Mouse (Mus musculus) intestine, postnatal 0 days (tissue): ENCODE measurements around the gene Klhl30. TPM values are rescaled to one million over a fixed set of nuclear protein-coding genes. Genes with fewer than 3 reads are reported as not detected.

Source experiments
- ATAC-seq: fragments of 200-750 bp; cut with Nextera tagmentation; 2 replicates; pipeline ENCODE4 v1.8.0; 2017; ENCODE audit warnings: mild to moderate bottlenecking, moderate TSS enrichment, moderate library complexity
- H3K27ac ChIP-seq: fragments of 300-500 bp; sonication (generic); 2 replicates; pipeline ENCODE4 v1.5.1; 2014; ENCODE audit warnings: mild to moderate bottlenecking, low read depth, low read length, moderate library complexity
- H3K27me3 ChIP-seq: fragments of 300-500 bp; sonication (generic); replicated peaks from 2 replicates; pipeline ENCODE4 v1.6.1; 2014; ENCODE audit warnings: low read length, mixed read lengths; ENCODE audit not compliant: control insufficient read depth, insufficient read depth
- H3K36me3 ChIP-seq: fragments of 300-500 bp; sonication (generic); 2 replicates; pipeline ENCODE4 v1.6.1; 2014; ENCODE audit warnings: mild to moderate bottlenecking, moderate library complexity; ENCODE audit not compliant: control insufficient read depth, insufficient read depth
- H3K4me1 ChIP-seq: fragments of 300-500 bp; sonication (generic); replicated peaks from 2 replicates; pipeline ENCODE4 v1.6.1; 2014; ENCODE audit warnings: antibody characterized with exemption, low read length, mixed read lengths; ENCODE audit not compliant: control insufficient read depth, insufficient read depth
- H3K4me2 ChIP-seq: fragments of 300-500 bp; sonication (generic); replicated peaks from 2 replicates; pipeline ENCODE4 v1.6.1; 2014; ENCODE audit warnings: low read depth, mild to moderate bottlenecking, moderate library complexity
- H3K4me3 ChIP-seq: fragments of 300-500 bp; sonication (generic); 2 replicates; pipeline ENCODE4 v1.5.1; 2014; ENCODE audit warnings: low read depth, low read length
- H3K9ac ChIP-seq: fragments of 300-500 bp; sonication (generic); 2 replicates; pipeline ENCODE4 v1.6.1; 2014; ENCODE audit warnings: mild to moderate bottlenecking, low read depth, low read length
- H3K9me3 ChIP-seq: fragments of 300-500 bp; sonication (generic); 2 replicates; pipeline ENCODE4 v1.6.1; 2016; ENCODE audit warnings: mixed run types; ENCODE audit not compliant: control insufficient read depth
- CTCF ChIP-seq: sonication (generic); IDR thresholded peaks from 2 replicates; pipeline ENCODE4 v1.5.1; 2016; ENCODE audit warnings: low read depth, mild to moderate bottlenecking, control low read depth, antibody characterized with exemption, moderate library complexity
- WGBS: fragments of 180-500 bp; shearing (Covaris S2); extraction: QIAGEN DNeasy Blood & Tissue Kit; methylation state at CpG from one replicate; pipeline ENCODE4 v1.1.7; 2014; 5-methylcytosine and 5-hydroxymethylcytosine counted together
- polyA plus RNA-seq: library from polyadenylated mRNA; unstranded; fragments of >200 nt; fragmentation: Nextera tagmentation; extraction: Ambion mirVana; gene quantifications from 2 replicates; pipeline ENCODE4 v1.2.1, GENCODE M21; 2015

The Klhl30 gene
- polyA plus RNA-seq, 1 experiment from 2014 or later, result 1.3 TPM

- TF ChIP-seq CTCF, result no peak
- Histone ChIP-seq H3K4me1 (no peaks in the 10 kb centered on the region), H3K4me3 (no peak overlapping the region), H3K36me3 (peaks cover 39% of the 10 kb centered on the region), H3K9me3 (no peaks in the 10 kb centered on the region), H3K4me2 (no peak overlapping the region), H3K27ac (peak overlapping the region; percentile 35), H3K27me3 (no peaks in the 10 kb centered on the region), H3K9ac (no peak overlapping the region)
- ATAC-seq, result peak; percentile 73; the same call in 1 of the 2 replicates
- 47% methylated on average over 5 of the region's 5 CpGs for WGBS
These were observed 39.6 kb downstream of the Klhl30 start for GRCm38 (mm10) chr1:91390369-91390768.

- H3K27me3 ChIP-seq, result no peaks in the 10 kb centered on the region
- peak overlapping the region; percentile 86 for H3K27ac ChIP-seq
- H3K4me2 ChIP-seq, result peak overlapping the region; percentile 84
- TF ChIP-seq CTCF, result no peak
- H3K4me1 ChIP-seq, result peaks cover 9% of the 10 kb centered on the region; the same call in 1 of the 2 replicates
- WGBS, result under 1% methylated on average over 12 of the region's 12 CpGs
- no peaks in the 10 kb centered on the region for H3K9me3 ChIP-seq
- peaks cover 6% of the 10 kb centered on the region; the same call in 1 of the 2 replicates for H3K36me3 ChIP-seq
- peak overlapping the region; percentile 88 for H3K9ac ChIP-seq
- ATAC-seq, result no peak
- H3K4me3 ChIP-seq, result peak overlapping the region; percentile 85
These were observed 47.1 kb downstream of the Klhl30 start for GRCm38 (mm10) chr1:91397927-91398259.

- peak; percentile 93 for ATAC-seq
- H3K36me3 ChIP-seq, result peaks cover 6% of the 10 kb centered on the region; the same call in 1 of the 2 replicates
- no peaks in the 10 kb centered on the region for H3K27me3 ChIP-seq
- peak within 1 kb of the TSS; percentile 85 for H3K4me3 ChIP-seq
- H3K4me2 ChIP-seq, result peak within 1 kb of the TSS; percentile 84
- TF ChIP-seq CTCF, result peak; percentile 1; the same call in 1 of the 2 replicates
- no peaks in the 10 kb centered on the region for H3K9me3 ChIP-seq
- peaks cover 9% of the 10 kb centered on the region; the same call in 1 of the 2 replicates for H3K4me1 ChIP-seq
- peak within 1 kb of the TSS; percentile 88 for H3K9ac ChIP-seq
- H3K27ac ChIP-seq, result peak within 1 kb of the TSS; percentile 86
- WGBS, result under 1% methylated on average over 89 of the region's 91 CpGs
These were observed 47.6 kb downstream of the Klhl30 start, which contains the start of gene Ilkap for GRCm38 (mm10) chr1:91398260-91399062. Gene Ilkap (minus strand): TSS chr1:91398815.

- Histone ChIP-seq H3K9ac (no peak overlapping the region), H3K9me3 (no peaks in the 10 kb centered on the region), H3K4me2 (no peak overlapping the region), H3K36me3 (no peaks in the 10 kb centered on the region), H3K4me3 (no peak overlapping the region), H3K27ac (no peak overlapping the region), H3K4me1 (no peaks in the 10 kb centered on the region), H3K27me3 (no peaks in the 10 kb centered on the region)
- WGBS, result 5% methylated on average over 1 of the region's 1 CpGs
- TF ChIP-seq CTCF, result no peak
- ATAC-seq, result no peak
These were observed 54.2 kb downstream of the Klhl30 start for GRCm38 (mm10) chr1:91404976-91405375.

GRCm38 (mm10) chr1:91405406-91406169, 54.8 kb downstream of the Klhl30 start:
- H3K27ac ChIP-seq, result no peak overlapping the region

GRCm38 (mm10) chr1:91407819-91408218, 57.0 kb downstream of the Klhl30 start:
- WGBS, result 88% methylated on average over 4 of the region's 4 CpGs
- no peaks in the 10 kb centered on the region for H3K9me3 ChIP-seq
- no peak for TF ChIP-seq CTCF

More at GRCm38 (mm10) chr1:91405406-91406169, 54.8 kb downstream of the Klhl30 start:
- TF ChIP-seq CTCF, result no peak
- Histone ChIP-seq H3K9me3 (no peaks in the 10 kb centered on the region), H3K4me3 (no peak overlapping the region), H3K4me2 (no peak overlapping the region), H3K27me3 (no peaks in the 10 kb centered on the region), H3K4me1 (no peaks in the 10 kb centered on the region), H3K36me3 (peaks cover 4% of the 10 kb centered on the region; the same call in 1 of the 2 replicates), H3K9ac (no peak overlapping the region)
- WGBS, result 57% methylated on average over 23 of the region's 23 CpGs
- no peak; the same call in 1 of the 2 replicates for ATAC-seq

More at GRCm38 (mm10) chr1:91407819-91408218, 57.0 kb downstream of the Klhl30 start:
- Histone ChIP-seq H3K4me2 (no peak overlapping the region), H3K27ac (no peak overlapping the region), H3K27me3 (no peaks in the 10 kb centered on the region), H3K9ac (no peak overlapping the region), H3K4me3 (no peak overlapping the region), H3K4me1 (peaks cover 8% of the 10 kb centered on the region; the same call in 1 of the 2 replicates), H3K36me3 (peaks cover 4% of the 10 kb centered on the region; the same call in 1 of the 2 replicates)
- no peak for ATAC-seq
